Mouse (Mus musculus) forebrain, embryonic 11.5 days (tissue): Measurements from ENCODE around the gene Tmem211. TPM values are rescaled to one million over a fixed set of nuclear protein-coding genes. Genes with fewer than 3 reads are reported as not detected.
A peak's percentile ranks its signal among the peaks of the same experiment; 100 is the strongest.

Experiments
- ATAC-seq: fragments of 200-750 bp; cut with Nextera tagmentation; replicated peaks from 2 replicates; pipeline ENCODE4 v1.8.0; 2017; ENCODE audit warnings: moderate TSS enrichment; ENCODE audit not compliant: low FRiP score
- DNase-seq: peaks from one replicate; pipeline ENCODE4 v3.0.0-alpha.2; 2017; ENCODE audit warnings: low spot score
- H3K27ac ChIP-seq: fragments of 300-500 bp; sonication (generic); 2 replicates; pipeline ENCODE4 v1.5.1; 2014; ENCODE audit warnings: low read depth, low read length
- H3K27me3 ChIP-seq: fragments of 300-500 bp; sonication (generic); 2 replicates; pipeline ENCODE4 v1.6.1; 2014; ENCODE audit warnings: mild to moderate bottlenecking, low read length, mixed read lengths; ENCODE audit not compliant: control insufficient read depth, insufficient read depth
- H3K36me3 ChIP-seq: fragments of 300-500 bp; sonication (generic); 2 replicates; pipeline ENCODE4 v1.6.1; 2014; ENCODE audit warnings: mild to moderate bottlenecking, low read length, moderate library complexity, mixed read lengths; ENCODE audit not compliant: control insufficient read depth, insufficient read depth
- H3K4me1 ChIP-seq: fragments of 300-500 bp; sonication (generic); replicated peaks from 2 replicates; pipeline ENCODE4 v1.6.1; 2014; ENCODE audit warnings: low read length, mixed read lengths; ENCODE audit not compliant: control insufficient read depth, insufficient read depth
- H3K4me2 ChIP-seq: fragments of 300-500 bp; sonication (generic); 2 replicates; pipeline ENCODE4 v1.6.1; 2014; ENCODE audit warnings: low read depth, mild to moderate bottlenecking, low read length, moderate library complexity, mixed read lengths; ENCODE audit not compliant: severe bottlenecking
- H3K4me3 ChIP-seq: fragments of 300-500 bp; sonication (generic); 2 replicates; pipeline ENCODE4 v1.5.1; 2014; ENCODE audit warnings: low read depth, low read length
- H3K9ac ChIP-seq: fragments of 300-500 bp; sonication (generic); 2 replicates; pipeline ENCODE4 v1.6.1; 2014; ENCODE audit warnings: low read length
- H3K9me3 ChIP-seq: fragments of 300-500 bp; sonication (generic); 2 replicates; pipeline ENCODE4 v1.6.1; 2016; ENCODE audit warnings: low read length, mixed read lengths; ENCODE audit not compliant: control insufficient read depth
- WGBS: fragments of 180-500 bp; shearing (Covaris S2); extraction: QIAGEN DNeasy Blood & Tissue Kit; methylation state at CpG from one replicate; pipeline ENCODE4 v1.1.7; 2014; 5-methylcytosine and 5-hydroxymethylcytosine counted together
- polyA plus RNA-seq: library from polyadenylated mRNA; unstranded; fragments of >200 nt; fragmentation: Nextera tagmentation; extraction: Ambion mirVana; gene quantifications from 2 replicates; pipeline ENCODE4 v1.2.1, GENCODE M21; 2014

Gene Tmem211
- 0.20 TPM in 1 of 2 replicates, not detected in the other for polyA plus RNA-seq

GRCm38 (mm10) chr5:113226632-113227102, at the start of gene Tmem211:
TSS of gene Tmem211 (plus strand) at chr5:113226909.
- H3K27ac ChIP-seq: peak within 1 kb of the TSS; percentile 2; the same call in 1 of the 2 replicates
- H3K4me2 ChIP-seq: peak within 1 kb of the TSS; percentile 44
- no peaks in the 10 kb centered on the region for H3K27me3 ChIP-seq
- H3K36me3 ChIP-seq: no peaks in the 10 kb centered on the region
- peak; percentile 93 for DNase-seq
- H3K4me3 ChIP-seq: peak within 1 kb of the TSS; percentile 14; the same call in 1 of the 2 replicates
- WGBS: under 1% methylated on average over 13 of the region's 13 CpGs
- H3K4me1 ChIP-seq: peaks cover 10% of the 10 kb centered on the region; the same call in 1 of the 2 replicates
- H3K9me3 ChIP-seq: no peaks in the 10 kb centered on the region
- H3K9ac ChIP-seq: peak within 1 kb of the TSS; percentile 37
- peak; percentile 71 for ATAC-seq

GRCm38 (mm10) chr5:113179451-113179842, 47.3 kb upstream of the Tmem211 start:
- Histone ChIP-seq H3K36me3 (no peaks in the 10 kb centered on the region), H3K9me3 (no peaks in the 10 kb centered on the region), H3K27me3 (no peaks in the 10 kb centered on the region), H3K27ac (peak overlapping the region; percentile 13), H3K4me3 (peak overlapping the region; percentile 17; the same call in 1 of the 2 replicates), H3K9ac (peak overlapping the region; percentile 48), H3K4me1 (peaks cover 8% of the 10 kb centered on the region; the same call in 1 of the 2 replicates), H3K4me2 (peak overlapping the region; percentile 38)
- WGBS: 12% methylated on average over 5 of the region's 9 CpGs
- ATAC-seq: no peak
- DNase-seq: no peak

- Histone ChIP-seq H3K27me3 (no peaks in the 10 kb centered on the region), H3K4me2 (peak overlapping the region; percentile 38), H3K9me3 (no peaks in the 10 kb centered on the region), H3K36me3 (no peaks in the 10 kb centered on the region), H3K4me3 (peak overlapping the region; percentile 17; the same call in 1 of the 2 replicates), H3K9ac (peak overlapping the region; percentile 48), H3K27ac (peak overlapping the region; percentile 13), H3K4me1 (peaks cover 8% of the 10 kb centered on the region; the same call in 1 of the 2 replicates)
- peak; percentile 74 for ATAC-seq
- 3% methylated on average over 29 of the region's 30 CpGs for WGBS
- peak; percentile 93 for DNase-seq
Observed at GRCm38 (mm10) chr5:113179843-113180682, 46.6 kb upstream of the Tmem211 start.

DNA sequence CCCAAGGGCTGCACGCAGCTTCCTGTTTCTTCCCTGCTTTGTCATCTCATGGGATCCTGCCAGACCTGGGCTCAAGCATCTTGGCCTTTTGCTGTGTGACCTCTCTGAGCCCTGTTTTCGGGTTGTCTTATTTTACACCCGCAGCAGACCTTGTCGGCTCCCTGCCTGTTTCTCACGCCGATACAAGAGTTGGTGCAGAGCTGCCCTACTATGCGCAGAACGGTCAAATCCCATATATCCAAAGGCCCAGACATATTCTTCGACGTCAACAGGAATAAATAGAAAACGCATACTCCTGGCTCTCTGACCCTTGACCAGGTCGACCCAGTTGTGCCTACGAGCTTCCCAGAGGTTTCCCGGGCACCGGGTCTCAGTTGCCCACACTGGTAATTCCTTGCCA, 46.0 kb upstream of the Tmem211 start:
- DNase-seq: no peak
- H3K36me3 ChIP-seq: no peaks in the 10 kb centered on the region
- H3K4me1 ChIP-seq: peaks cover 8% of the 10 kb centered on the region; the same call in 1 of the 2 replicates
- 85% methylated on average over 15 of the region's 15 CpGs for WGBS
- peak overlapping the region; percentile 38 for H3K4me2 ChIP-seq
- ATAC-seq: no peak
- H3K27me3 ChIP-seq: no peaks in the 10 kb centered on the region
- no peaks in the 10 kb centered on the region for H3K9me3 ChIP-seq
- H3K4me3 ChIP-seq: no peak overlapping the region
- peak overlapping the region; percentile 6; the same call in 1 of the 2 replicates for H3K9ac ChIP-seq
- H3K27ac ChIP-seq: no peak overlapping the region

DNA sequence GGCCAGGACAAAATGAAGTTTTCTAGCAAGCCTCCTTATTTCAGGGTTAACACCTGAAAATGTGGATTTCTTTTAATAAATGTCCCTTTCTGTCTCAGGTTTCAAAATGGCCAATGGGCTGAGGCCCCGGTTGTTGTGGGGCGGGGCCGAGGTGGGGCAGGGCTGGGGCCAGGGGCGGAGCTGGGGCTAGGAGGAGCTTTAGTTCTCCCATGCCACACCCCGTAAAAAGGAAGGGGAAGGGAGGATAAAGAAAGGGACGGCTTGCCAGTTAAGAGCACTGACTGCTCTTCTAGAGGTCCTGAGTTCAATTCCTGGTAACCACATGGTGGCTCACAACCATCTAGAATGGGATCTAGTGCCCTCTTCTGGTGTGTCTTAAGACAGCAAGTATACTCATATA, 45.3 kb upstream of the Tmem211 start:
- no peak overlapping the region for H3K27ac ChIP-seq

GRCm38 (mm10) chr5:113190558-113190957, 36.2 kb upstream of the Tmem211 start:
- Histone ChIP-seq H3K9me3 (no peaks in the 10 kb centered on the region), H3K27ac (no peak overlapping the region), H3K36me3 (no peaks in the 10 kb centered on the region), H3K4me1 (no peaks in the 10 kb centered on the region), H3K9ac (no peak overlapping the region), H3K27me3 (no peaks in the 10 kb centered on the region), H3K4me3 (no peak overlapping the region), H3K4me2 (no peak overlapping the region)
- 77% methylated on average over 14 of the region's 14 CpGs for WGBS
- no peak for DNase-seq
- no peak for ATAC-seq

More for the DNA sequence above, 45.3 kb upstream of the Tmem211 start:
- peaks cover 8% of the 10 kb centered on the region; the same call in 1 of the 2 replicates for H3K4me1 ChIP-seq
- H3K27me3 ChIP-seq: no peaks in the 10 kb centered on the region
- H3K9ac ChIP-seq: no peak overlapping the region
- ATAC-seq (no peak), DNase-seq (no peak)
- no peak overlapping the region for H3K4me3 ChIP-seq
- H3K9me3 ChIP-seq: no peaks in the 10 kb centered on the region
- no peaks in the 10 kb centered on the region for H3K36me3 ChIP-seq
- 43% methylated on average over 6 of the region's 6 CpGs for WGBS
- no peak overlapping the region for H3K4me2 ChIP-seq

- no peak overlapping the region for H3K9ac ChIP-seq
- no peaks in the 10 kb centered on the region for H3K4me1 ChIP-seq
- H3K27ac ChIP-seq: no peak overlapping the region
- 74% methylated on average over 14 of the region's 14 CpGs for WGBS
- ATAC-seq: no peak
- DNase-seq: no peak
- no peaks in the 10 kb centered on the region for H3K36me3 ChIP-seq
- H3K4me2 ChIP-seq: no peak overlapping the region
- H3K4me3 ChIP-seq: no peak overlapping the region
- no peaks in the 10 kb centered on the region for H3K9me3 ChIP-seq
- no peaks in the 10 kb centered on the region for H3K27me3 ChIP-seq
Observed at GRCm38 (mm10) chr5:113191901-113192300, 34.8 kb upstream of the Tmem211 start.

DNA sequence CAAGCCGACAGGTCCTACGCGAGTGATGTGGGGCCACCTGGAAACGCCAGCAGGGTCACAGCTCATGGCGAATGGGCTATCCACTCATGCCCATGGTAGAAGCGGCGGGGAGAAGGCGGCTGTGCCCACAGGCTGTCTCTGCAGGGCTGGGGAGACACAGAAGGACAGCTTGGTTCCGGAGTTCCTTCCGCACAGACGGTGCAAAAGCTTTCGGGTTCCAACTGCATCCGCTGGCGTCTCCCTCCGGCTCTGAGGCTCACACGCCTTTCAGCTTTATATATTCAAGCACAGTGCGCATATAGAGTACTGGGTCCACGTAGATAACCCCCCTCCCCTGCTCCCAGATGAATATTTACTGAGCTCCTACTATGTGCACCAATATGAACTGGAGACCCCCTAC, 32.9 kb upstream of the Tmem211 start:
- 96% methylated on average over 18 of the region's 18 CpGs for WGBS
- H3K4me1 ChIP-seq: no peaks in the 10 kb centered on the region
- no peaks in the 10 kb centered on the region for H3K36me3 ChIP-seq
- DNase-seq (no peak), ATAC-seq (no peak)
- no peaks in the 10 kb centered on the region for H3K27me3 ChIP-seq
- no peaks in the 10 kb centered on the region for H3K9me3 ChIP-seq
- no peak overlapping the region for H3K27ac ChIP-seq
- H3K9ac ChIP-seq: no peak overlapping the region
- no peak overlapping the region for H3K4me2 ChIP-seq
- no peak overlapping the region for H3K4me3 ChIP-seq
